Mouse (Mus musculus) CH12.LX (cell line): ENCODE measurements around the gene Rora. TPM values are rescaled to one million over a fixed set of nuclear protein-coding genes. Genes with fewer than 3 reads are reported as not detected.

Source experiments
- DNase-seq: peaks from one replicate; pipeline ENCODE4 v3.0.0-alpha.2; 2013; ENCODE audit errors: extremely low read depth
- H3K27ac ChIP-seq: 2 replicates; pipeline ENCODE4 v1.5.1; 2012; ENCODE audit warnings: low read depth, mild to moderate bottlenecking, control low read depth, moderate library complexity; ENCODE audit not compliant: insufficient read depth
- H3K27me3 ChIP-seq: replicated peaks from 2 replicates; pipeline ENCODE3; 2012; ENCODE audit warnings: inconsistent platforms
- H3K36me3 ChIP-seq, 2 experiments: replicated peaks in 1 of 2; 2 replicates each; pipeline versions ENCODE3 to v1.6.1; 2012; ENCODE audit warnings: inconsistent platforms in 1 of 2, low read length in 1 of 2, mild to moderate bottlenecking in 1 of 2, mixed read lengths in 1 of 2, moderate library complexity in 1 of 2; ENCODE audit not compliant: control insufficient read depth in 1 of 2, insufficient read depth in 1 of 2
- H3K4me1 ChIP-seq, 2 experiments: 2 replicates each; pipeline ENCODE4 v1.6.1; 2012; ENCODE audit warnings: inconsistent platforms in 1 of 2, moderate library complexity in 1 of 2; ENCODE audit not compliant: insufficient read depth in 2 of 2, control insufficient read depth in 1 of 2
- H3K4me2 ChIP-seq: 2 replicates; pipeline ENCODE4 v1.6.1; 2012; ENCODE audit warnings: low read depth, mild to moderate bottlenecking, control low read depth; ENCODE audit not compliant: poor library complexity, insufficient read depth, severe bottlenecking
- H3K4me3 ChIP-seq, 3 experiments: fragments of 150-350 bp in 1 of 3; sonication (generic) in 1 of 3; replicated peaks in 1 of 3; 2 replicates each; pipeline versions ENCODE3 to v1.5.1; 2011 to 2012; ENCODE audit warnings: low read depth in 2 of 3, low read length in 2 of 3, mild to moderate bottlenecking in 2 of 3, moderate library complexity in 2 of 3, control low read depth in 1 of 3, improper control_type of control experiment in 1 of 3, inconsistent platforms in 1 of 3, mixed read lengths in 1 of 3; ENCODE audit not compliant: poor library complexity in 1 of 3
- H3K79me2 ChIP-seq: replicated peaks from 2 replicates; pipeline ENCODE4 v1.6.1; 2012; ENCODE audit warnings: mild to moderate bottlenecking, moderate library complexity; ENCODE audit not compliant: control insufficient read depth, poor library complexity, insufficient read depth, severe bottlenecking; ENCODE audit errors: extremely low read depth
- H3K9ac ChIP-seq: 2 replicates; pipeline ENCODE4 v1.6.1; 2012; ENCODE audit warnings: low read depth, mild to moderate bottlenecking, control low read depth, moderate library complexity; ENCODE audit not compliant: insufficient read depth
- H3K9me3 ChIP-seq: replicated peaks from 2 replicates; pipeline ENCODE3; 2012; ENCODE audit warnings: low read length, inconsistent platforms, mixed read lengths
- CTCF ChIP-seq, 2 experiments: IDR thresholded peaks in 1 of 2; conservative IDR thresholded peaks in 1 of 2; 2 replicates each; pipeline ENCODE4 v1.5.1; 2011 to 2012; ENCODE audit warnings: low read depth in 2 of 2, low read length in 2 of 2, improper control_type of control experiment in 1 of 2, inconsistent platforms in 1 of 2, mild to moderate bottlenecking in 1 of 2, moderate library complexity in 1 of 2
- E2F4 ChIP-seq: IDR thresholded peaks from 2 replicates; pipeline ENCODE4 v1.6.1; 2011; ENCODE audit warnings: low read depth, low read length, improper control_type of control experiment; ENCODE audit not compliant: insufficient replicate concordance
- GABPA ChIP-seq: IDR thresholded peaks from 2 replicates; pipeline ENCODE4 v1.6.1; 2012; ENCODE audit warnings: low read depth, low read length, improper control_type of control experiment, inconsistent platforms; ENCODE audit not compliant: insufficient replicate concordance
- HCFC1 ChIP-seq: IDR thresholded peaks from 2 replicates; pipeline ENCODE4 v1.6.1; 2012; ENCODE audit warnings: low read depth, mild to moderate bottlenecking, inconsistent platforms, low read length, improper control_type of control experiment
- KAT2A ChIP-seq: IDR thresholded peaks from 2 replicates; pipeline ENCODE4 v1.6.1; 2012; ENCODE audit warnings: low read length, improper control_type of control experiment, inconsistent platforms; ENCODE audit not compliant: insufficient replicate concordance
- MAFK ChIP-seq: IDR thresholded peaks from 2 replicates; pipeline ENCODE4 v1.6.1; 2011; ENCODE audit warnings: low read length, improper control_type of control experiment; ENCODE audit not compliant: insufficient replicate concordance
- MAZ ChIP-seq: IDR thresholded peaks from 2 replicates; pipeline ENCODE4 v1.6.1; 2012; ENCODE audit warnings: low read depth, mild to moderate bottlenecking, inconsistent platforms, low read length, improper control_type of control experiment, moderate library complexity
- MYC ChIP-seq: IDR thresholded peaks from 2 replicates; pipeline ENCODE4 v1.6.1; 2011; ENCODE audit warnings: low read depth, mild to moderate bottlenecking, improper control_type of control experiment, low read length
- NRF1 ChIP-seq: IDR thresholded peaks from 2 replicates; pipeline ENCODE4 v1.6.1; 2014; ENCODE audit warnings: low read depth, mild to moderate bottlenecking, inconsistent platforms, low read length, improper control_type of control experiment, moderate library complexity
- PAX5 ChIP-seq: IDR thresholded peaks from 2 replicates; pipeline ENCODE4 v1.6.1; 2012; ENCODE audit warnings: low read length, inconsistent platforms, mixed read lengths
- POLR2AphosphoS2 ChIP-seq: IDR thresholded peaks from 2 replicates; pipeline ENCODE4 v1.6.1; 2011; ENCODE audit warnings: low read depth, low read length, improper control_type of control experiment
- RAD21 ChIP-seq: IDR thresholded peaks from 2 replicates; pipeline ENCODE4 v1.6.1; 2011; ENCODE audit warnings: low read depth, mild to moderate bottlenecking, low read length, improper control_type of control experiment, moderate library complexity
- RCOR1 ChIP-seq: conservative IDR thresholded peaks from 2 replicates; pipeline ENCODE4 v1.6.1; 2012; ENCODE audit warnings: low read depth, mild to moderate bottlenecking, inconsistent platforms, low read length, improper control_type of control experiment
- SIN3A ChIP-seq: IDR thresholded peaks from 2 replicates; pipeline ENCODE4 v1.6.1; 2012; ENCODE audit warnings: low read length, improper control_type of control experiment, inconsistent platforms
- TCF12 ChIP-seq: IDR thresholded peaks from 2 replicates; pipeline ENCODE4 v1.6.1; 2014; ENCODE audit warnings: low read depth, mild to moderate bottlenecking, inconsistent platforms, low read length, improper control_type of control experiment
- UBTF ChIP-seq: IDR thresholded peaks from 2 replicates; pipeline ENCODE4 v1.6.1; 2012; ENCODE audit warnings: low read depth, mild to moderate bottlenecking, inconsistent platforms, low read length, improper control_type of control experiment, moderate library complexity
- USF2 ChIP-seq: conservative IDR thresholded peaks from 2 replicates; pipeline ENCODE4 v1.6.1; 2011; ENCODE audit warnings: low read depth, low read length, improper control_type of control experiment
- ZKSCAN1 ChIP-seq: IDR thresholded peaks from 2 replicates; pipeline ENCODE4 v1.6.1; 2012; ENCODE audit warnings: low read depth, inconsistent platforms, low read length, improper control_type of control experiment, borderline replicate concordance
- ZNF384 ChIP-seq: IDR thresholded peaks from 2 replicates; pipeline ENCODE4 v1.6.1; 2012; ENCODE audit warnings: low read depth, low read length, improper control_type of control experiment, inconsistent platforms
- dilution Hi-C: fragments of 300-500 bp; cut with MboI; formaldehyde crosslinking; loops from 2 replicates; pipeline ENCODE4 v1.14.3; 2020; ENCODE audit warnings: low sequenced_read_pairs; ENCODE audit not compliant: extremely low pct_unique_long_range_greater_than_20kb, extremely low pct_ligation_motif_present
- in situ Hi-C: fragments of 300-500 bp; cut with MboI; formaldehyde crosslinking; loops from 3 replicates; pipeline ENCODE4 v1.14.3; 2019; ENCODE audit warnings: low sequenced_read_pairs, low pct_ligation_motif_present, low pct_unique_long_range_greater_than_20kb, mixed read lengths
- polyA plus RNA-seq: library from polyadenylated mRNA; unstranded; fragments of >175 nt; gene quantifications from 2 replicates; pipeline ENCODE4 v1.2.1, GENCODE M21; 2012; ENCODE audit warnings: low read depth; ENCODE audit not compliant: insufficient read length
- total RNA-seq, 2 experiments: library from RNA; depleted of rRNA; stranded (reverse); fragments of 300-350 nt in 1 of 2; fragments of >200 nt in 1 of 2; gene quantifications; 2 replicates each; pipeline ENCODE4 v1.2.3; 2012 to 2014

Rora gene
- total and polyA plus RNA-seq, 3 experiments: 0.36 to 0.66 (median 0.64) TPM

DNA sequence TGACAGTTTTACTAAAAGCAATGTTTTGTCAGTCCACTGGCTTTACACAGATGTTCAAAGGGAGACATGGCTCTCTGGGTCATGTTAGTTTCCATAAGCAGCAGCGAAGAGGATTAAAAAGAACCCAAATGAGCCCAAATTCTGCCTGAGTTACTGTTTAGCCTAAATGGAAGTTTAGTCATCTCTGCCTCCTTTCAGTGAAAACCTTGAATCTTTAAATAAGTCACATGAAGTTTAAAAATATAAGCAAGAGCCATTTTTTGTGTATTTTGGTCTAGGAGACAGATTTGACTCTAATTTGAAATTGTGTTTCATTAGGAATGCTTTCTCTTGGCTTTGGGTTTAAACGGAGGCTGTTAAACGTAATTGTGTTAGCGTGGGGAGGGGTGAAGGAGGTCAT, 79.3 kb downstream of the Rora start:
- H3K9me3 ChIP-seq: peaks cover 70% of the 10 kb centered on the region
- no peak overlapping the region for H3K4me2 ChIP-seq
- TF ChIP-seq MAFK: no peak
- no peak for TF ChIP-seq HCFC1
- TF ChIP-seq TCF12: no peak
- no peak for TF ChIP-seq POLR2AphosphoS2
- TF ChIP-seq KAT2A: no peak
- TF ChIP-seq USF2: no peak
- TF ChIP-seq ZKSCAN1: no peak
- TF ChIP-seq PAX5: no peak
- TF ChIP-seq RCOR1: no peak
- TF ChIP-seq GABPA: no peak
- H3K4me3 ChIP-seq: no peak overlapping the region
- no peaks in the 10 kb centered on the region for H3K79me2 ChIP-seq
- no peaks in the 10 kb centered on the region for H3K4me1 ChIP-seq
- no peaks in the 10 kb centered on the region for H3K36me3 ChIP-seq
- in situ Hi-C loops: no loop called here
- no peak for DNase-seq
- no peaks in the 10 kb centered on the region for H3K27me3 ChIP-seq
- H3K27ac ChIP-seq: no peak overlapping the region
- no peak overlapping the region for H3K9ac ChIP-seq
- dilution Hi-C loops: no loop called here

DNA sequence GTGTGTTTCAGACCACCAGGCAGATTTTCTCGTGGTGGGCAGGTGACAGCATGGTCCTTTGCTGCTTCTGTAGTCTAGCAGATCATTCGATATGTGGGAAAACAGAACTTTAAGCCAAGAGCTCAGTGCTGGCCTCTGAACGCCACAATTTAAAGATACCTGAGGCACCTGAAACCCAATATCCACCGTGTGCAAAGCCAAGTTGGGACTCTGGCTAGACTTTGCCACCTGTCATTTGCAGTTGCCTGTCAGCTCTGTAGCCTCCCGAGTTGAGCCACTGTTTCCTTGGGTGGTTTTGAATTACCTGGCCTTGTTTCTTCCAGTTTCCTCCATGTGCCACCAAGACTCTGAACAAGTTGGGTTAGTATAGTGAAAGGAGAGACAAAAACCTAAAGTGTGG, 82.3 kb downstream of the Rora start:
- dilution Hi-C loops: no loop called here
- Histone ChIP-seq H3K4me2 (no peak overlapping the region), H3K27ac (no peak overlapping the region), H3K9me3 (peaks cover 60% of the 10 kb centered on the region)
- no peak for DNase-seq
- TF ChIP-seq E2F4: no peak
- no peak for TF ChIP-seq PAX5
- no peak for TF ChIP-seq RCOR1
- no peak for TF ChIP-seq NRF1
- TF ChIP-seq UBTF: no peak
- TF ChIP-seq SIN3A: no peak
- no peak for TF ChIP-seq MAZ
- no peak for TF ChIP-seq MYC
- no peak for TF ChIP-seq CTCF (conservative IDR thresholded peaks at IDR 0.05 in 1 of 2, IDR thresholded peaks at IDR 0.05 in 1 of 2; ENCODE audit: low read depth in 2 of 2, low read length in 2 of 2)
- no peak for TF ChIP-seq ZKSCAN1
- TF ChIP-seq ZNF384: no peak
- no peak for TF ChIP-seq USF2
- TF ChIP-seq RAD21: no peak
- TF ChIP-seq, all 38 proteins: peak for 0
- H3K79me2 ChIP-seq: no peaks in the 10 kb centered on the region
- H3K36me3 ChIP-seq: no peaks in the 10 kb centered on the region
- in situ Hi-C loops: no loop called here
- no peak overlapping the region for H3K4me3 ChIP-seq
- H3K4me1 ChIP-seq: no peaks in the 10 kb centered on the region
- H3K27me3 ChIP-seq: no peaks in the 10 kb centered on the region
- H3K9ac ChIP-seq: no peak overlapping the region
